Mouse (Mus musculus) neural tube, embryonic 14.5 days (tissue): Measurements from ENCODE around the gene Chst4. TPM values are rescaled to one million over a fixed set of nuclear protein-coding genes. Genes with fewer than 3 reads are reported as not detected.

Source experiments
- ATAC-seq: fragments of 200-750 bp; cut with Nextera tagmentation; 2 replicates; pipeline ENCODE4 v1.8.0; 2017; ENCODE audit warnings: low read depth, mild to moderate bottlenecking, moderate TSS enrichment, moderate library complexity
- H3K27ac ChIP-seq: fragments of 300-500 bp; sonication (generic); 2 replicates; pipeline ENCODE4 v1.5.1; 2014; ENCODE audit warnings: low read depth, mild to moderate bottlenecking, control low read depth, low read length, moderate library complexity, mixed read lengths
- H3K27me3 ChIP-seq: fragments of 300-500 bp; sonication (generic); 2 replicates; pipeline ENCODE4 v1.6.1; 2014; ENCODE audit warnings: low read length; ENCODE audit not compliant: control insufficient read depth, insufficient read depth
- H3K36me3 ChIP-seq: fragments of 300-500 bp; sonication (generic); 2 replicates; pipeline ENCODE4 v1.6.1; 2014; ENCODE audit warnings: low read length, mixed read lengths; ENCODE audit not compliant: control insufficient read depth, insufficient read depth
- H3K4me1 ChIP-seq: fragments of 300-500 bp; sonication (generic); 2 replicates; pipeline ENCODE4 v1.6.1; 2014; ENCODE audit warnings: low read length; ENCODE audit not compliant: control insufficient read depth, insufficient read depth
- H3K4me2 ChIP-seq: fragments of 300-500 bp; sonication (generic); 2 replicates; pipeline ENCODE4 v1.6.1; 2014; ENCODE audit warnings: mild to moderate bottlenecking, low read depth, low read length, control low read depth
- H3K4me3 ChIP-seq: fragments of 300-500 bp; sonication (generic); 2 replicates; pipeline ENCODE4 v1.5.1; 2014; ENCODE audit warnings: low read depth, low read length, control low read depth, mixed read lengths
- H3K9ac ChIP-seq: fragments of 300-500 bp; sonication (generic); replicated peaks from 2 replicates; pipeline ENCODE4 v1.6.1; 2014; ENCODE audit warnings: low read depth, mild to moderate bottlenecking, control low read depth, low read length, mixed read lengths
- H3K9me3 ChIP-seq: fragments of 300-500 bp; sonication (generic); 2 replicates; pipeline ENCODE4 v1.6.1; 2016; ENCODE audit warnings: low read length; ENCODE audit not compliant: control insufficient read depth
- WGBS: fragments of 180-500 bp; shearing (Covaris S2); extraction: QIAGEN DNeasy Blood & Tissue Kit; methylation state at CpG from one replicate; pipeline ENCODE4 v1.1.7; 2014; 5-methylcytosine and 5-hydroxymethylcytosine counted together
- polyA plus RNA-seq: library from polyadenylated mRNA; unstranded; fragments of >200 nt; fragmentation: Nextera tagmentation; extraction: Ambion mirVana; gene quantifications from 2 replicates; pipeline ENCODE4 v1.2.1, GENCODE M21; 2014

Chst4 gene
- polyA plus RNA-seq: not detected in 2 replicates

GRCm38 (mm10) chr8:110039659-110040058 lies at the start of gene Chst4:
Chst4 (minus strand) TSS chr8:110039740.
- no peak within 1 kb of the TSS for H3K4me2 ChIP-seq
- no peaks in the 10 kb centered on the region for H3K36me3 ChIP-seq
- H3K4me3 ChIP-seq: no peak within 1 kb of the TSS
- ATAC-seq: no peak
- H3K9me3 ChIP-seq: no peaks in the 10 kb centered on the region
- no peaks in the 10 kb centered on the region for H3K27me3 ChIP-seq
- H3K4me1 ChIP-seq: no peaks in the 10 kb centered on the region
- H3K27ac ChIP-seq: no peak within 1 kb of the TSS
- H3K9ac ChIP-seq: no peak within 1 kb of the TSS
- 87% methylated on average over 5 of the region's 5 CpGs for WGBS

DNA sequence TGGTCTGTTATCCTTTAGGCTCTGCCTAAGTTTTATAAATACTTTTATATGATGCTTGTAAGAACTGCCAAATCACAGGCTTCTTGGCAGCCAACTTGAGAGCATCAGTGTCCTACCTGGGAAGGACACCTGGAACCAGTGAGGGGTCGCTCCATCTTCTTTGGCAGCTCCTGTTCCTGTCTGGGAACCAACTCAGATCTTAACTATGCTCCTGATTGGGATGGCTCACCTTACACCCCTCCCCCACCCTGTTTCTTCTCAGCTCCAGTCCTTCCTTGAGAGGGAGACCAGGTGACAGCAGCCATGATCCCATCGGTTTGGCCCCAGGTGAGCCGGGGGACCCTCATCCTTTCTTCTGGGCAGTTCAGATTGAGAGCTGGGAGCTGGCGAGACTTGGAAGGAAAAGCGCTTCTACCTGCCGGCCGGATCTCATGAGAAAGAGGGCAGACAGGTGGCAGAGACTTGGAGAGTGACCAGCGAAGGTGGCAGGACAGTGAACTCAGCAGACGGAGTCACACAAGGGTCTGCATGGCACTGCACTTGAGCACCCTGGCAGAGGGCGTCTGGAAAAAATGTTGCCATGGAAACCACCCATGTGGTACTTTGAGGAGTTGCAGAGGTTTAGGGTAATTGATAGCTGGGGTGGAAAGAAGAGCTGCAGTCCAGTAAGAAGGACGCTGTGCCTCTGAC lies 43.0 kb upstream of the Chst4 start:
- no peaks in the 10 kb centered on the region for H3K27me3 ChIP-seq
- H3K9me3 ChIP-seq: no peaks in the 10 kb centered on the region
- no peak overlapping the region for H3K9ac ChIP-seq
- peaks cover 34% of the 10 kb centered on the region for H3K36me3 ChIP-seq
- H3K27ac ChIP-seq: no peak overlapping the region
- H3K4me2 ChIP-seq: no peak overlapping the region
- ATAC-seq: no peak
- WGBS: 81% methylated on average over 11 of the region's 11 CpGs
- H3K4me1 ChIP-seq: peaks cover 3% of the 10 kb centered on the region; the same call in 1 of the 2 replicates
- no peak overlapping the region for H3K4me3 ChIP-seq

DNA sequence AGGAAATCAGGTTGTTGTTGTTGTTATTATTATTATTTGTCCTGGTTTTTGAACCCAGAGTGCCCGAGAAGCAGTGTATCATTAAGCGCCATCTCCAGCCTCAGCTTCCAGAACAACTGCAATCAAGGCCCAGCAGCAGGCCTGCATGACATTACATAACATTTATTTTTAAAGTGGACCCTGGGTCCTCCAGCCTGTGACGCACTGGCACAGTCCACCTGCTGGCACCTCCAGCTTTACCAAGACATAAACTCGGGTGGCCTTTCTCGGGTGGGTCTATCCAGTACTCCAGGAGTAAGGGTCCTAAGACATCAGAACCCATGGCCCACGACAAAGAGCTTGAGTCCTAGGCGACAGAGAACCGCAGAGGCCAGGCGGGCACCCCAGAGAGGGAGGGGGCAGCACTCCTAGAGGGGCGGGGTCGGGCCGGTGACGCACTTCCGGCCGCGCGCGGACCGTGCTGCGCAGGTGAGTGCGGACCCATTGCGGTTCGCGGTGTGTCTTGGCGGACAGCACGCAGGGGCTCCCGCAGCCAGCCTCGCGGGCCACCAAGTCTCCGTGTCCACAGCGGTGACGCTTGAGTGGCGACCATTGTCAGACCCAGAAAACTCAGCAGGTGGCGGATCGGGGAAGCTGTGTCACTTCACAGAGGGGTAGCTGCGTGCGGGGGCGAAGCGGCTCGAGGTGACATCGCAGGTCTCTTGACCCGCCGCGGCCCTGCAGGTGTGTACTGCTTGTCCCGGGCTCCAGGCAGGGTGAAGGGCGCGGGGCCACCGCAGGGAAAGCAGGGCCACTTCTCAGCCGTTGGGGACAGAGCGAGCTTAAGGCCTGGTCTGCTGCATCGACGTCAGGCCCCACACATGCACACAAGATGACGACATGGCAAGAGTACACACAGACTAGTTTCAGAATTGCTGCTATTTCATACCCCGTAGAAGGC lies 40.0 kb upstream of the Chst4 start, which contains the start of gene Zfp612:
Gene Zfp612 (plus strand): TSS at position 465 of the 940 bp plus-strand sequence.
- Histone ChIP-seq H3K27ac (no peak within 1 kb of the TSS; the same call in 1 of the 2 replicates), H3K36me3 (peaks cover 17% of the 10 kb centered on the region; the same call in 1 of the 2 replicates), H3K4me2 (peak within 1 kb of the TSS; percentile 73), H3K4me1 (peaks cover 3% of the 10 kb centered on the region; the same call in 1 of the 2 replicates), H3K9me3 (no peaks in the 10 kb centered on the region), H3K27me3 (no peaks in the 10 kb centered on the region), H3K9ac (peak within 1 kb of the TSS; percentile 72), H3K4me3 (peak within 1 kb of the TSS; percentile 74)
- WGBS: 7% methylated on average over 54 of the region's 54 CpGs
- ATAC-seq: peak; percentile 97

DNA sequence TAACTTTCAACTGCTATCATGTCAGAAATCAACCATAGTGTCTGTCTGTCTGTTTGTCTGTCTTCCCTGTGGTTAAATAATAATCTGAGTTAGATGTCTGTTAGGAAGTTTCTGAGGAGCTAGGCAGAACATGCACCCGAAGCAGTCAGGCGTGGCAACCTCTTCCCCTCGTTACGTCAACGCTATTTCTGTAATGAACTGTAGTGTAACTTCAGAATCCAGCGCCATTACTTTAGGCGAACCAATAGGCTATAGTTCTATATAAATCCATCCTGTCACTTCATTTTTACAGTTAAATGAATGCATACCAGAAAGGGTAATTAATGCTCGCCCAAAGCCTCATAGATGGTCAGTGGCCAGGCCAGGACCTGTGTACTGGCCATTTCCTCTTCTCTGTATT lies 35.0 kb upstream of the Chst4 start:
- H3K9ac ChIP-seq: no peak overlapping the region
- H3K4me1 ChIP-seq: no peaks in the 10 kb centered on the region
- no peak overlapping the region for H3K4me3 ChIP-seq
- no peak for ATAC-seq
- no peaks in the 10 kb centered on the region for H3K36me3 ChIP-seq
- no peaks in the 10 kb centered on the region for H3K9me3 ChIP-seq
- WGBS: 88% methylated on average over 8 of the region's 8 CpGs
- H3K27me3 ChIP-seq: no peaks in the 10 kb centered on the region
- no peak overlapping the region for H3K4me2 ChIP-seq
- no peak overlapping the region for H3K27ac ChIP-seq

DNA sequence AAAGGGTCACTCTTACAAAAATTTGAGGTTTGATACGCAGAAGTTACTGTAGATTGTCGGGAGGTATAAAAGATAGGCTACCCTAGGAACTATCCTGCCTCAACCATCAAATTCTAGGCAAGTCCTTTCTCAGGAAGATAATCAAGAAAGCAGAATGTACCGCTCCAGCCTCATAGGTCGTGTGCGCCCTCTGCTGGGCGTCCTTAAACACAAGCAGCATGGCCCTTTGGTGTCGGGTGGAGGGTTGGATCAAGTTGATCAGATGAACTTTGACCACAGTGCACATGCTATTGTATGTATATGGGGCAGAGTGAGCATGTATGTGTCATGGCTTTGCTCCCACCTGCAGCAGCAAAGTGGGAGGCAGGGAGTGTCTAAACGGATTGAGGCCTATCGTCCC lies 32.1 kb upstream of the Chst4 start:
- Histone ChIP-seq H3K4me3 (no peak overlapping the region), H3K4me2 (no peak overlapping the region), H3K36me3 (no peaks in the 10 kb centered on the region), H3K27ac (no peak overlapping the region), H3K4me1 (no peaks in the 10 kb centered on the region), H3K27me3 (no peaks in the 10 kb centered on the region), H3K9ac (no peak overlapping the region), H3K9me3 (no peaks in the 10 kb centered on the region)
- no peak for ATAC-seq
- 16% methylated on average over 9 of the region's 9 CpGs for WGBS

DNA sequence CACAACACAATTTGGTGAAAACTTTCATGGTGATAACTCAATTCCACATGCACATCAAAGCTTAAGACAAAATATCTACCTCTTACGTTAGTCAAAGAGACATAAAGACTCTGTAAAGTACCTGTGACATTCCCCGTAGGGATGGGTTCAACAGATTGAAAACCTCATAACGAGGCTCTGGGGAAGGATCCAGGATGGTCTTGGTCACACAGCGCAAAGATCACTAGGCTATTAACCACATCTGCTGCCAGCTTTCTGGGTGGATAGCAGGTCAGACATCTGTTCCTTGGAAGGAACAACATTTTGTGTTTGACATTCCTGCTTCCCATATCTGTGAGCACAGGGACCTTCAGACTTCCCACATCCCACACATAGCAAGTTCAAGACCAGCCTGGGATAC lies 30.2 kb upstream of the Chst4 start:
- Histone ChIP-seq H3K36me3 (no peaks in the 10 kb centered on the region), H3K9ac (no peak overlapping the region), H3K4me3 (no peak overlapping the region), H3K4me1 (no peaks in the 10 kb centered on the region), H3K4me2 (no peak overlapping the region), H3K27ac (no peak overlapping the region), H3K9me3 (no peaks in the 10 kb centered on the region), H3K27me3 (no peaks in the 10 kb centered on the region)
- 89% methylated on average over 4 of the region's 4 CpGs for WGBS
- ATAC-seq: no peak

GRCm38 (mm10) chr8:110065676-110066075 lies 26.1 kb upstream of the Chst4 start:
- no peaks in the 10 kb centered on the region for H3K36me3 ChIP-seq

DNA sequence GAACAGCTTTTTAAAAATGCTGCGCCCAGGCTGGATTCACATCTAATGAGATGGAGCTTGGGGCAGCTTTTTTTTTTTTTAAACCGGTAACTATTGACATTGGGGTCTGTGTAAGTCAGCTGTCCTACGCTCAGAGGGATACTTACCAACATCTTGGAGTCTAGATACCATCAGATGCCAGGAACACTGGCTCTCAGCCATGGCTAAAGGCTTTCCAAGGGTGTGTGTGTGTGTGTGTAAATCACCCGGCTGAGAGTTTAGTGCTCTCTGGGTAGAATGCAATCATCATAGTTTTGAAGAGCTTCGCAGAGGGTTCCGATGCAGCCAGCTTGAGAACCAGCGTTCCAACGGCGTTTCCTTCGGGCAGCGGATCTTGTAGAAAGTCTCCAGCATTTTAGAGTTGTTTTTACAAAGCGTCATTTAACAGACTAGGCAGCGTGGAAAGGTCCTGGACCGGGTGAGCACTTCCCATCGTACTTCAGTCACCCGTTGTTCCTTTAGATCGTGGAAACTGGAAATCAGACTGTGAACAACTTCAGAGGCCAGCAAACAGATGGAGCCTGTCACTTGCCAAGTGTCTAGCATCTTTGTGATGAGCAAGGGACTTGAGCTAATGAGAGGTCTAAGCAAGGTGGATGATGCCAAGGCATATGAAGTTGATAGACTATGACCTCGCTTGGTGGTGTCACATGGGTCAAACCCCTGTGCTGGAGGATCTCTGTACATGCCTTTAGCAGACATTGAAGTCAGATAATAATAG lies 25.2 kb upstream of the Chst4 start:
- Histone ChIP-seq H3K4me2 (no peak overlapping the region), H3K4me3 (no peak overlapping the region), H3K27me3 (no peaks in the 10 kb centered on the region), H3K9me3 (no peaks in the 10 kb centered on the region), H3K9ac (no peak overlapping the region), H3K36me3 (no peaks in the 10 kb centered on the region), H3K27ac (no peak overlapping the region), H3K4me1 (no peaks in the 10 kb centered on the region)
- 94% methylated on average over 18 of the region's 18 CpGs for WGBS
- no peak for ATAC-seq

More at GRCm38 (mm10) chr8:110065676-110066075, 26.1 kb upstream of the Chst4 start:
- H3K9me3 ChIP-seq: no peaks in the 10 kb centered on the region
- no peaks in the 10 kb centered on the region for H3K4me1 ChIP-seq
- no peak overlapping the region for H3K9ac ChIP-seq
- H3K27ac ChIP-seq: no peak overlapping the region
- no peak overlapping the region for H3K4me3 ChIP-seq
- H3K27me3 ChIP-seq: no peaks in the 10 kb centered on the region
- WGBS: 89% methylated on average over 4 of the region's 4 CpGs
- no peak for ATAC-seq
- H3K4me2 ChIP-seq: no peak overlapping the region
